Mouse (Mus musculus): Measurements from ENCODE around the gene Adamts18.

Adamts18 gene

GRCm38 (mm10) chr8:113656681-113657298 is 191.7 kb downstream of the Adamts18 start:
- DNase-seq (ENCODE audit: low spot score): no peak

- no peak for DNase-seq (ENCODE audit: low spot score)
These were observed 192.4 kb downstream of the Adamts18 start for GRCm38 (mm10) chr8:113656154-113656553.

- DNase-seq (ENCODE audit: low spot score): no peak
These were observed 195.4 kb downstream of the Adamts18 start for GRCm38 (mm10) chr8:113653151-113653550.

GRCm38 (mm10) chr8:113652450-113652849 is 196.1 kb downstream of the Adamts18 start:
- DNase-seq (ENCODE audit: low spot score): no peak

All from ovary, postnatal 10 days (tissue).